Mouse (Mus musculus) urinary bladder, postnatal 10 days (tissue): ENCODE measurements around the gene Npat.

Experiments
- DNase-seq: peaks from one replicate; pipeline ENCODE4 v3.0.0; 2022; ENCODE audit warnings: low spot score

The Npat gene

GRCm38 (mm10) chr9:53536558-53537320, at the start of gene Npat, which contains the start of gene Atm:
TSS of gene Npat (plus strand) at chr9:53537047.
TSS of gene Atm (minus strand) at chr9:53536740.
- peak; percentile 99 for DNase-seq

DNA sequence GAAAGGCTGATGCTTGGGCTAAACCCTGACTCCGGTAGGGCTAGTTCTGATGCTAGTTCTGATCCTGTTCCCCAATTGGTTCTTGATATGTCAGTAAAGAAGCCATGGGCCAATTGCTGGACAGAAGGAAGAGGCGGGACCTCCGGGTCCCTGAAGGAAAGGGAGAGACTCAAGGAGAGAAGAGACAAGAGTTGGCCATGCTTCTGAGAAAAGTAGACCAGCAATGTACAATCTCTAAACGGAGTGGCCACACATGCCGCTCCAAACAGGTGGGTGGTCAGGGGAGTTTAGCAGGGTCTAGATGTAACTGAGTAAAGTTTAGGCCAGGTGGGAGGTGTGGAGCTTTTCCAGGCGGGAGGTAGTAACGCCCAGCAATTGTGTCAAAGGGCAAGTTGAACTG, 28.8 kb upstream of the Npat start:
- DNase-seq: no peak

DNA sequence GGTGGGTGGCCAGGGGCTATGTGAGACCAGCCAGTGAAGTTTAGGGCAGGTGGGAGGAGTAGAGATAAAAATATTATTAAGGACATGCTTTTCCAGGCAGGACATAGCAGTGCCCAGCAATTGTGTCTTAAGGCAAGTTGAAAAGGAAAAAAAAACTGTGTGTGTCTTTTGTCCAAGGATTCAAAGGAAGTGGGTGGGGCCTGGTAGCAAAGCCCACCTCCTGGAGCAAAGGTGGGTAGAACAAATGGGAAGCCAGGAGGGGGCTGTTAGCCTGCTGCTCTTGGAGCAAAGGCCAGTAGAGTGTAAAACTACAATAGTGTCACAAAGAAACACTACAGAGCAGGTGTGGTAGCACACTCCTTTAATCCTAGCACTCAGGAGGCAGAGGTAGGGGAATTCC, 22.8 kb upstream of the Npat start:
- DNase-seq: no peak

DNA sequence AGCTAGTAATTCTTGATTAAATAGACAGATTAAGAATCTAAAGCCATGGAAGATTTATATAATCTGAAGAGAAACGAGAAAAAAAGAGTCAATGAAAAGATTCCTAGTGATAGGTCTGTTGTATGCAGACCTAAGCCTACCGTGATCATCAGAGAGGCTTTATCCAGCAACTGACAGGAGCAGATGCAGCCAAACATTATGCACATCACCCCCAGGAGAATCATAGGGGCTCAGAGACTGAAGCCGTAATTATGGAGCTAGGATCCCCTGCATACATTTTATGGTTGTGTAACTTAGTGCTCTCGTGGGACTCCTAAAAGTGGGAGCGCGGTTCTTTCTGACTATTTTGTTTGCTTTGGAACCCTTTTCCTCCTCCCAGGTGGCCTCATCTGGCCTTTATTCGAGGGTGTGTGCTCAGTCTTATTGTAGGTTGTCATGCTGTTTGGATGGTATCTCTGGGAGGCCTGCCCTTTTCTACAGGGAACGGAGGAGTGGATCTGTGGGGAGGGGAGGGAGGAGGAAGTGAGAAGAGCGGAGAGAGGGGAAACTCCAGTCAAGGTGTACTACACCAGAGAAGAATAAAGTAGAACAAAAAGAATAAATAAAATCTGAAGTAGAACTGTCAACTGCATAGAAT, 19.4 kb upstream of the Npat start:
- DNase-seq: no peak

GRCm38 (mm10) chr9:53535416-53536320, 1.2 kb upstream of the Npat start:
- no peak for DNase-seq

DNA sequence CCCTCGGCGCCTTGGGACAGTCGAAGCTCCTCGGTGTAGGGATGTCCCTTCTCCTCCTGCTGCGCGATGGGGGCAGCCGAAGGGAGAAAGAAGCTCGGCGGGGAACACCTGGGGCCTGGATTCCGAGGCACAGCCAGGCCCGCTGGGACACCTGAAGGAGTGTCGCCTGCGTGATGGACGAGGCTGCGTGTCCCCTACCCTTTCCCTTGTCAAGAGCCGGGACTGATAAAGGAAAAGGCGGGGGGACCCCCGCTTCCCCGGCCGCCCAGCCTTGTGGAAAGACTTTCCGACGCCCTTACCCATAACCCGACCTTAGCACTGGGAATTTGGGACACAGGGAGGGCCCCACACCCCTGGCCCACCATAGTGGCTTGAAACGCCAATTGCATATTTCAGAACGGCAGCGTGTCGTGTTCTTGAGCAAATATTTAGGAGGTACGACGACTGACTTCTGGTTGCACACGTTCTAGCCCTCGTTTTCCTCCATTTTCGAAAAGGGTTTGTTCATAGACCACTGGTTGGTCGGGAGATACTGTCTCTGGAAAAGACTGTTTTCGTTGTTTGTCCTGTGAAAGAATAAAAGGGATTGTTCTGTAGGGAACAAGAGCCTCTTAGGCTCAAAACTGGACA, 604 bp downstream of the Npat start:
- no peak for DNase-seq

DNA sequence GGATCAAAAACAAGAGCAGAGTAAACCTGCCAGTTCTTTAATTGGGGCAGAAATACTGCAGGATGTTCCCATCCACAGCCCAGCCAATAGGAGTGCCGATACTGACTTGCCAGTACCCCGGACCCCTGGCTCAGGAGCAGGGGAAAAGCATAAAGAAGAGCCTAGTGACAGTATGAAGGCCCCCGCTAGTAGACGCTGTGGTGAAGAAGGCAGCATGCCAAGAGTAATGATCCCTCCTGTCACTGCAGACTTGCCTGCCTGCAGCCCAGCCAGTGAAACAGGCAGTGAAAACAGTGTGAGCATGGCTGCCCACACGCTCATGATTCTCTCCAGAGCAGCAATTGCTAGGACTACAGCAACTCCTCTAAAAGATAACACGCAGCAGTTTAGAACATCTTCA, 33.8 kb downstream of the Npat start:
- no peak for DNase-seq

DNA sequence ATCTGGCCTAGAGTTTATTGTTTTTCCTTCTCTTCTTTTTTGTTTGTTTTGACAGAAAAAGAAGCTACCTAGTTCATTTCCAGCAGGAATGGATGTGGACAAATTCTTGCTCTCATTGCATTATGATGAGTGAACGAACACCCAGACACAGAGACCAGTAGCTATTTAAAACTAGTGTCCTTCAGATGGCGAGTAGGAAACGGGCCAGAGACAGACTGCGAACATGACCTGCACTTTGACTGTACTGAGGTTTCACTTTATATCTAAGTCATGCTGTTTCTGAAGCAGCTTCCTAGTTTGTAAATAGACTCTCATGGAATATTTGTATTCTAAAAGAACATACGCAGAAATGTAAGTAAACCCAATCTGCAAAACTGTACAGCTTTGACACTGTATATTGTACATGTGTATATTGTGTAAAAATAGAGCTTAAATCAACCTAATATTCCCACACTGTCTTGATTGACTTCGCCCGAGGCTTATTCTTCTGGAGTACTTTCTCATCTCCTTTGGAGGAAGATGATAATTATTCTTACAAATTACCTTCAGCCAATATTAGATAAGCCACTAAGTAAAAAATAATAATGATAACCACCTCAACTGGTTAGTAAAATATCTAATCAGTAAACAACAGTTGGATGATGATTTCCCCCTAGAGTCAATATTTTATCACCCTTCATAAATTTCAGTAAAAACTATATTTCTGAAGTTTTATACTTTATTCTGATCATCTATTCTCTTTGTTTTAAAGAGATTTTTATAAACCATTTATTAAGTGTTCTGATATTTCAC, 35.9 kb downstream of the Npat start:
- no peak for DNase-seq

DNA sequence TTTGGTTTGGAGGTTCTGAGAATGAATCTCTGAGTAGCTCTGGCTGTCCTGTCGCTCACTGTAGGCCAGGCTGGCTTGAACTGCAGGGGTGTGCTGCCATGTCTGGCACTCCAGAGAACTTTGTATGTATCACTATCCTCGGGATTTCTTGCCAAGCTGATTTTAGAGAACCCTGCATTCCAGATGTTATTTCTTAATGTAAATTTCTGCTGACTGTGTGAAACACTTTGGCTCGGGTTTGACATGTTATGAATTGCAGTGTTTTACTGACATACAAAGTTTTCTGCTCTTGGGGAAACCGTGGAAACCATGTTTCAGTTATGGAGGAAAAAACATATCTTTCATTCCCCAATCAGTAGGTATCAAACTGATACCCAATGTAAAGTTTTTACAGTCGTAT, 38.9 kb downstream of the Npat start:
- DNase-seq: no peak

GRCm38 (mm10) chr9:53581870-53582269, 45.0 kb downstream of the Npat start:
- no peak for DNase-seq

DNA sequence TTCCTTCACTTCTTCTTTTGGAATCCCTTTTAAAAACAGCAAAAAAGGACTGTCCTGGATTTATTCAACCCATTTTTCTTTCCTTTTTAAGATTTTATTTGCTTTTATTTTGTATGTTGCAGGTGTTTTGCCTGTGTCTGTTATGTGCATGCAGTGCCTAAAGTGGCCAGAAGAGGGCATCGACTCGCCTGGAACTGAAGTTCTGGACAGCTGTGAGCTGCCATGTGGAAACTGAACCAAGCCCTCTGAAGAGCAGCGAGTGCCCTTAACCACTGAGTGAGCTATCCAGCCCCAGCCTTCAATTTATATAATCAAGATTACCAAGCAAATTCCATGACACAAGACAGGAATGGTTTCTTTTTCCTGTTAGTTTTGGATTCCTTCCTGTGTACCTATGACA, 57.9 kb downstream of the Npat start:
- no peak for DNase-seq

- DNase-seq: no peak
Observed at GRCm38 (mm10) chr9:53596971-53597600, 60.2 kb downstream of the Npat start.

GRCm38 (mm10) chr9:53598631-53599030, 61.8 kb downstream of the Npat start:
- no peak for DNase-seq

GRCm38 (mm10) chr9:53601541-53601940, 64.7 kb downstream of the Npat start:
- no peak for DNase-seq

- no peak for DNase-seq
Observed at GRCm38 (mm10) chr9:53603384-53603783, 66.5 kb downstream of the Npat start.

GRCm38 (mm10) chr9:53603849-53604248, 67.0 kb downstream of the Npat start:
- no peak for DNase-seq

GRCm38 (mm10) chr9:53604954-53605353, 68.1 kb downstream of the Npat start:
- DNase-seq: no peak

GRCm38 (mm10) chr9:53607192-53607591, 70.3 kb downstream of the Npat start:
- no peak for DNase-seq

GRCm38 (mm10) chr9:53607816-53608215, 71.0 kb downstream of the Npat start:
- no peak for DNase-seq

DNA sequence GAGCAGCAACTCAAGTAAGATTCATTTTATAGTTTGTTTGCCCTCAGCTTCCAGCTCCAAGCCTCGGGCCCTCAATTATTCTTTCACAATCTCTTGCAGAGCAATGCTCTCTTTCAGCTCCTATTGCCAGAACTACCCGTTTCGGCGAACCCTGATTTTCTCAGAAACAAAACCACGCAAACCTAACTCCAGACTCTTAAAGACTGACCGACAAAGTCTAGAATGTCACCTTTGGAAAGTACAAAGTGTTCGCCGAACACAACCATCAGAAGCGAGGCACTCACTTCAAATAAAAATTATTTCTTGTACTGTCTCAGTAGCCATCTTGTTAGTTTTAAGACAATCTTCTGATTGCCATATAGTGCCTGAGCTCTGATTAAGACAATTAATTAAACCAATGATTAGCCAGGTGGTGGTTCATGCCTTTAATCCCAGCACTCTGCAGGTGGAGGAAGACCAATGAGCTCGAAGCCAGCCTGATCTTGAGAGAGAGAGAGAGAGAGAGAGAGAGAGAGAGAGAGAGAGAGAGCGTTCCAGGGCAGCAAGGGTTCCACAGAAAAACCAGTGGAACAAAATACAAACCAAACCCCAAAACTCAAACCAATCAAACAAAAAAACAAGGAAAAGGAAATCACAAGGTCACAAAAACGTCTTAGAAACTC, 72.6 kb downstream of the Npat start:
- no peak for DNase-seq
